Mouse (Mus musculus) heart, adult 2 months (tissue): ENCODE data around the gene Ostf1.

ENCODE experiments used
- CTCF ChIP-seq: fragments of 200-600 bp; IDR thresholded peaks from 2 replicates; pipeline ENCODE4 v1.8.1; 2022; ENCODE audit warnings: antibody characterized with exemption, mild to moderate bottlenecking, moderate library complexity
- POLR2A ChIP-seq: fragments of 200-500 bp; IDR thresholded peaks from 2 replicates; pipeline ENCODE4 v1.6.1; 2011; ENCODE audit warnings: mild to moderate bottlenecking, low read depth, low read length, control low read depth; ENCODE audit not compliant: insufficient read depth

- TF ChIP-seq POLR2A (no peak), CTCF (no peak)
Measured at GRCm38 (mm10) chr19:18577348-18577747, 54.3 kb downstream of the Ostf1 start.
